35 mouse cellular contexts compared by ENCODE assay signal in the genomic region with DNA sequence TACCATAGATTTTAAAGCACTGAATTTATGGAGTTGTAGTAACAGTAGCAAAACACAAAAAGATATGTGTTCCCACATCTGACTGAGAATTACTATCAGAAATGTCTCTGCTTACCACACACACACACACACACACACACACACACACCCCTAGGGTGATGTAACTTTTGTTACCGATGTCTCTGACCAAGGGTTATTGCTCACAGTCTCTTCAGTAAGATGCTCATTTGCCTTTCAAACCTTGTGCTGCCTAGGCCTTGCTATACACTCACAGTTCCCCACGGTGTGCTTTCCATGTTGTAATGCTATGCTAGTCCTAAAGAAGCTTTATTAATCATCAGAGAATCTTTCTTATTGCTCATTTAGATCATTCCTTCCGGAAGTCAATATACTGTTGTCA.
"Had no signal": no experiment of that assay in that cellular context is flagged by ENCODE, and none has a peak within 500 bp of the region (broad histone marks: within the 10 kb centered on the region; RNA-seq: fewer than 3 reads in every experiment).

No protein-coding gene starts in this region.

- H3K27me3 ChIP-seq: heart, embryonic 12.5 days; heart, embryonic 13.5 days; heart, embryonic 15.5 days; hindbrain, embryonic 13.5 days; hindbrain, embryonic 15.5 days; intestine, embryonic 15.5 days; kidney, embryonic 15.5 days had no signal

- DNase-seq: heart, postnatal 10 days; heart, postnatal 14 days; heart, postnatal 36 days; heart, postnatal 4 days; kidney, adult 11 months; kidney, adult 18-20 months; kidney, adult 2 months; kidney, adult 8-10 months; kidney, adult 9 months; kidney, postnatal 10 days; kidney, postnatal 14 days; kidney, postnatal 25 days; kidney, postnatal 36 days; kidney, postnatal 4 days; layer of hippocampus, adult 9-11 months; layer of hippocampus, postnatal 36 days had no signal

- H3K4me3 ChIP-seq: heart, embryonic 10.5 days; heart, embryonic 12.5 days; heart, embryonic 13.5 days; heart, embryonic 15.5 days; hindbrain, embryonic 10.5 days; hindbrain, embryonic 13.5 days; hindbrain, embryonic 15.5 days; intestine, embryonic 15.5 days; kidney, embryonic 15.5 days; layer of hippocampus, adult 2 months; left cerebral cortex, adult 2 months had no signal

- H3K27ac ChIP-seq: heart, embryonic 10.5 days; heart, embryonic 13.5 days; heart, embryonic 15.5 days; hindbrain, embryonic 10.5 days; hindbrain, embryonic 13.5 days; hindbrain, embryonic 14.5 days; hindbrain, embryonic 15.5 days; hindbrain, postnatal 0 days; intestine, embryonic 15.5 days; kidney, embryonic 15.5 days; kidney, postnatal 0 days; layer of hippocampus, adult 2 months; left cerebral cortex, adult 2 months had no signal

- H3K9me3 ChIP-seq: heart, embryonic 10.5 days; heart, embryonic 12.5 days; heart, embryonic 13.5 days; heart, embryonic 15.5 days; hindbrain, embryonic 10.5 days; hindbrain, embryonic 13.5 days; hindbrain, embryonic 15.5 days; intestine, embryonic 15.5 days; kidney, embryonic 15.5 days had no signal

- H3K36me3 ChIP-seq: heart, embryonic 15.5 days; hindbrain, embryonic 15.5 days; intestine, embryonic 15.5 days had no signal

- H3K4me2 ChIP-seq: heart, embryonic 11.5 days; heart, embryonic 12.5 days; heart, embryonic 13.5 days; heart, embryonic 15.5 days; hindbrain, embryonic 13.5 days; hindbrain, embryonic 14.5 days; hindbrain, embryonic 15.5 days; intestine, embryonic 15.5 days; kidney, embryonic 15.5 days had no signal

- H3K9ac ChIP-seq: heart, embryonic 12.5 days; heart, embryonic 13.5 days; heart, embryonic 15.5 days; hindbrain, embryonic 13.5 days; hindbrain, embryonic 14.5 days; hindbrain, embryonic 15.5 days; intestine, embryonic 15.5 days; kidney, embryonic 15.5 days had no signal

- ATAC-seq: hindbrain, embryonic 16.5 days; hindbrain, postnatal 0 days; inflammation-experienced regulatory T-cells, adult 6 months; intestine, embryonic 15.5 days; intestine, embryonic 16.5 days; intestine, postnatal 0 days had no signal
